Mouse (Mus musculus) kidney, adult 2 months (tissue): ENCODE measurements around the gene Lgr5.

Source experiments
- CTCF ChIP-seq: fragments of 200-500 bp; conservative IDR thresholded peaks from 2 replicates; pipeline ENCODE4 v1.5.1; 2011; ENCODE audit warnings: low read depth, mild to moderate bottlenecking, control low read depth, low read length, moderate library complexity, mixed read lengths; ENCODE audit not compliant: insufficient read depth, insufficient read length
- POLR2A ChIP-seq: fragments of 200-500 bp; IDR thresholded peaks from one replicate; pipeline ENCODE4 v1.6.1; 2011; ENCODE audit warnings: low read depth, low read length, control low read depth

GRCm38 (mm10) chr10:115473213-115473961 lies 114.2 kb downstream of the Lgr5 start:
- no peak for TF ChIP-seq POLR2A
- no peak for TF ChIP-seq CTCF
